Mouse (Mus musculus) adrenal gland, postnatal 14 days (tissue): ENCODE data around the gene Lmf1. TPM values are rescaled to one million over a fixed set of nuclear protein-coding genes. Genes with fewer than 3 reads are reported as not detected.

Experiments
- DNase-seq: peaks from one replicate; pipeline ENCODE4 v3.0.0; 2021; ENCODE audit warnings: mixed read lengths
- total RNA-seq: library from RNA; stranded (reverse); gene quantifications from 2 replicates; pipeline ENCODE4 v1.2.3, GENCODE M21; 2021

Lmf1 gene
- total RNA-seq, 1 experiment from 2014 or later: 40.6 TPM

- DNase-seq: peak; percentile 68
Observed at GRCm38 (mm10) chr17:25643517-25644294, 64.8 kb downstream of the Lmf1 start.

GRCm38 (mm10) chr17:25644761-25645160 lies 65.9 kb downstream of the Lmf1 start:
- no peak for DNase-seq

- DNase-seq: no peak
Observed at GRCm38 (mm10) chr17:25645661-25646060, 66.8 kb downstream of the Lmf1 start.

GRCm38 (mm10) chr17:25647901-25648300 lies 69.0 kb downstream of the Lmf1 start:
- no peak for DNase-seq

- DNase-seq: no peak
Observed at GRCm38 (mm10) chr17:25648678-25649216, 69.9 kb downstream of the Lmf1 start.

GRCm38 (mm10) chr17:25650726-25651125 lies 71.8 kb downstream of the Lmf1 start:
- DNase-seq: no peak

- no peak for DNase-seq
Observed at GRCm38 (mm10) chr17:25652272-25652671, 73.4 kb downstream of the Lmf1 start.

GRCm38 (mm10) chr17:25656142-25656825 lies 77.4 kb downstream of the Lmf1 start:
- DNase-seq: no peak

GRCm38 (mm10) chr17:25656826-25657189 lies 77.9 kb downstream of the Lmf1 start:
- no peak for DNase-seq

GRCm38 (mm10) chr17:25663213-25663835 lies 84.4 kb downstream of the Lmf1 start:
- no peak for DNase-seq

- DNase-seq: no peak
Observed at GRCm38 (mm10) chr17:25665485-25665884, 86.6 kb downstream of the Lmf1 start.

GRCm38 (mm10) chr17:25665891-25666290 lies 87.0 kb downstream of the Lmf1 start:
- no peak for DNase-seq

- no peak for DNase-seq
Observed at GRCm38 (mm10) chr17:25668481-25669055, 89.7 kb downstream of the Lmf1 start.

- no peak for DNase-seq
Observed at GRCm38 (mm10) chr17:25672982-25673381, 94.1 kb downstream of the Lmf1 start.

GRCm38 (mm10) chr17:25677969-25678368 lies 99.1 kb downstream of the Lmf1 start:
- DNase-seq: no peak

- no peak for DNase-seq
Observed at GRCm38 (mm10) chr17:25679818-25680217, 100.9 kb downstream of the Lmf1 start.

- no peak for DNase-seq
Observed at GRCm38 (mm10) chr17:25681636-25682035, 102.8 kb downstream of the Lmf1 start.

- no peak for DNase-seq
Observed at GRCm38 (mm10) chr17:25686323-25686722, 107.4 kb downstream of the Lmf1 start.

GRCm38 (mm10) chr17:25688922-25689321 lies 110.0 kb downstream of the Lmf1 start:
- DNase-seq: no peak

GRCm38 (mm10) chr17:25696263-25696662 lies 117.4 kb downstream of the Lmf1 start:
- no peak for DNase-seq

GRCm38 (mm10) chr17:25698446-25698845 lies 119.6 kb downstream of the Lmf1 start:
- DNase-seq: peak; percentile 81

- DNase-seq: no peak
Observed at GRCm38 (mm10) chr17:25700863-25701496, 122.1 kb downstream of the Lmf1 start.
